Mouse (Mus musculus): ENCODE measurements around the gene Ccdc40. TPM values are rescaled to one million over a fixed set of nuclear protein-coding genes. Genes with fewer than 3 reads are reported as not detected.
A peak's percentile ranks its signal among the peaks of the same experiment; 100 is the strongest.
"Not testable (repeated sequence)": the region's sequence is repeated elsewhere in the genome, so short reads cannot be mapped to it uniquely, and the experiment has no call there.

Gene Ccdc40
- polyA plus RNA-seq, 2 experiments = 2.1 to 2.5 TPM

- ATAC-seq (ENCODE audit: low FRiP score, low read depth) = no peak
- TF ChIP-seq POLR2A (IDR thresholded peaks at IDR 0.05; ENCODE audit: borderline replicate concordance, extremely low read depth, insufficient read depth, insufficient read length) = no peak
These were observed 59.0 kb downstream of the Ccdc40 start for GRCm38 (mm10) chr11:119287207-119287992.

GRCm38 (mm10) chr11:119292861-119293260, 64.5 kb downstream of the Ccdc40 start:
- 98% methylated on average over 8 of the region's 8 CpGs for WGBS
- H3K4me2 ChIP-seq (replicated peaks; ENCODE audit: low read depth, low read length, severe bottlenecking); H3K9me3 ChIP-seq (ENCODE audit: control insufficient read depth, low read length); H3K4me3 ChIP-seq (replicated peaks; ENCODE audit: low read length); ATAC-seq (ENCODE audit: low FRiP score, low read depth); H3K27ac ChIP-seq (replicated peaks; ENCODE audit: low read depth, low read length); H3K27me3 ChIP-seq (ENCODE audit: control insufficient read depth, insufficient read depth, low read length); DNase-seq (ENCODE audit: low spot score); H3K9ac ChIP-seq (ENCODE audit: low read depth, low read length, severe bottlenecking); H3K4me1 ChIP-seq (ENCODE audit: control insufficient read depth, insufficient read depth, low read length): not testable (repeated sequence)
- H3K36me3 ChIP-seq (ENCODE audit: control insufficient read depth, insufficient read depth, low read length) = peaks cover 93% of the 10 kb centered on the region

More at GRCm38 (mm10) chr11:119287207-119287992, 59.0 kb downstream of the Ccdc40 start:
- no peak overlapping the region for H3K4me3 ChIP-seq (replicated peaks; ENCODE audit: low read length)
- no peak for DNase-seq (ENCODE audit: low spot score)
- no peaks in the 10 kb centered on the region for H3K4me1 ChIP-seq (ENCODE audit: control insufficient read depth, insufficient read depth, low read length)
- no peaks in the 10 kb centered on the region for H3K27me3 ChIP-seq (ENCODE audit: control insufficient read depth, insufficient read depth, low read length)
- H3K27ac ChIP-seq (replicated peaks; ENCODE audit: low read depth, low read length) = no peak overlapping the region
- H3K4me2 ChIP-seq (replicated peaks; ENCODE audit: low read depth, low read length, severe bottlenecking) = no peak overlapping the region
- 92% methylated on average over 20 of the region's 20 CpGs for WGBS
- no peaks in the 10 kb centered on the region for H3K9me3 ChIP-seq (ENCODE audit: control insufficient read depth, low read length)
- H3K36me3 ChIP-seq (ENCODE audit: control insufficient read depth, insufficient read depth, low read length) = peaks cover 83% of the 10 kb centered on the region
- no peak overlapping the region for H3K9ac ChIP-seq (ENCODE audit: low read depth, low read length, severe bottlenecking)

- Histone ChIP-seq H3K4me2 (replicated peaks; ENCODE audit: low read depth, low read length, severe bottlenecking) (peak overlapping the region; percentile 85), H3K9ac (ENCODE audit: low read depth, low read length, severe bottlenecking) (no peak overlapping the region), H3K27ac (replicated peaks; ENCODE audit: low read depth, low read length) (no peak overlapping the region), H3K4me3 (replicated peaks; ENCODE audit: low read length) (peak overlapping the region; percentile 83; the same call in 1 of the 2 replicates), H3K36me3 (ENCODE audit: control insufficient read depth, insufficient read depth, low read length) (peaks cover 53% of the 10 kb centered on the region), H3K9me3 (ENCODE audit: control insufficient read depth, low read length) (no peaks in the 10 kb centered on the region), H3K27me3 (ENCODE audit: control insufficient read depth, insufficient read depth, low read length) (no peaks in the 10 kb centered on the region), H3K4me1 (ENCODE audit: control insufficient read depth, insufficient read depth, low read length) (peaks cover 10% of the 10 kb centered on the region)
- no peak for TF ChIP-seq POLR2A (IDR thresholded peaks at IDR 0.05; ENCODE audit: borderline replicate concordance, extremely low read depth, insufficient read depth, insufficient read length)
- 88% methylated on average over 6 of the region's 6 CpGs for WGBS
- ATAC-seq (ENCODE audit: low FRiP score, low read depth) = no peak
- DNase-seq (ENCODE audit: low spot score) = no peak
These were observed 69.6 kb downstream of the Ccdc40 start for GRCm38 (mm10) chr11:119297996-119298395.

GRCm38 (mm10) chr11:119298917-119299316, 70.5 kb downstream of the Ccdc40 start:
- no peak for DNase-seq (ENCODE audit: low spot score)
- peak overlapping the region; percentile 85 for H3K4me2 ChIP-seq (replicated peaks; ENCODE audit: low read depth, low read length, severe bottlenecking)
- H3K9me3 ChIP-seq (ENCODE audit: control insufficient read depth, low read length) = no peaks in the 10 kb centered on the region
- H3K4me1 ChIP-seq (ENCODE audit: control insufficient read depth, insufficient read depth, low read length) = peaks cover 10% of the 10 kb centered on the region
- TF ChIP-seq POLR2A (IDR thresholded peaks at IDR 0.05; ENCODE audit: borderline replicate concordance, extremely low read depth, insufficient read depth, insufficient read length) = no peak
- no peaks in the 10 kb centered on the region for H3K27me3 ChIP-seq (ENCODE audit: control insufficient read depth, insufficient read depth, low read length)
- peak overlapping the region; percentile 83 for H3K4me3 ChIP-seq (replicated peaks; ENCODE audit: low read length)
- H3K36me3 ChIP-seq (ENCODE audit: control insufficient read depth, insufficient read depth, low read length) = peaks cover 44% of the 10 kb centered on the region
- no peak overlapping the region for H3K27ac ChIP-seq (replicated peaks; ENCODE audit: low read depth, low read length)
- 13% methylated on average over 7 of the region's 7 CpGs for WGBS
- H3K9ac ChIP-seq (ENCODE audit: low read depth, low read length, severe bottlenecking) = peak overlapping the region; percentile 89
- no peak for ATAC-seq (ENCODE audit: low FRiP score, low read depth)

GRCm38 (mm10) chr11:119299391-119300245, 71.2 kb downstream of the Ccdc40 start, which contains the start of gene Eif4a3:
TSS of gene Eif4a3 (minus strand) at chr11:119300089.
- under 1% methylated on average over 81 of the region's 89 CpGs for whole genome bisulfite sequencing
- peak; percentile 96 for ATAC-seq (ENCODE audit: low FRiP score, low read depth)
- no peaks in the 10 kb centered on the region for H3K9me3 ChIP-seq (ENCODE audit: control insufficient read depth, low read length)
- H3K4me2 ChIP-seq (replicated peaks; ENCODE audit: low read depth, low read length, severe bottlenecking) = peak within 1 kb of the TSS; percentile 85
- peaks cover 10% of the 10 kb centered on the region for H3K4me1 ChIP-seq (ENCODE audit: control insufficient read depth, insufficient read depth, low read length)
- H3K27ac ChIP-seq (replicated peaks; ENCODE audit: low read depth, low read length) = peak within 1 kb of the TSS; percentile 86
- H3K36me3 ChIP-seq (ENCODE audit: control insufficient read depth, insufficient read depth, low read length) = peaks cover 37% of the 10 kb centered on the region
- H3K9ac ChIP-seq (ENCODE audit: low read depth, low read length, severe bottlenecking) = peak within 1 kb of the TSS; percentile 89
- no peaks in the 10 kb centered on the region for H3K27me3 ChIP-seq (ENCODE audit: control insufficient read depth, insufficient read depth, low read length)
- H3K4me3 ChIP-seq (replicated peaks; ENCODE audit: low read length) = peak within 1 kb of the TSS; percentile 83
- peak; percentile 76; the same call in 1 of the 2 replicates for TF ChIP-seq POLR2A (IDR thresholded peaks at IDR 0.05; ENCODE audit: borderline replicate concordance, extremely low read depth, insufficient read depth, insufficient read length)
- peak; percentile 96 for DNase-seq (ENCODE audit: low spot score)

Data from limb, embryonic 14.5 days (tissue).